Mouse (Mus musculus) stomach, embryonic 14.5 days (tissue): Measurements from ENCODE around the gene Ankrd33. TPM values are rescaled to one million over a fixed set of nuclear protein-coding genes. Genes with fewer than 3 reads are reported as not detected.

Experiments
- ATAC-seq: fragments of 200-750 bp; cut with Nextera tagmentation; 2 replicates; pipeline ENCODE4 v1.8.0; 2017; ENCODE audit warnings: low read depth, moderate TSS enrichment; ENCODE audit not compliant: insufficient number of reproducible peaks, insufficient read depth, low FRiP score
- H3K27ac ChIP-seq: fragments of 300-500 bp; sonication (generic); 2 replicates; pipeline ENCODE4 v1.5.1; 2014; ENCODE audit warnings: mild to moderate bottlenecking, low read length, moderate library complexity, mixed read lengths
- H3K27me3 ChIP-seq: fragments of 300-500 bp; sonication (generic); 2 replicates; pipeline ENCODE4 v1.6.1; 2014; ENCODE audit warnings: low read length, control low read depth, mixed read lengths; ENCODE audit not compliant: control insufficient read depth, insufficient read depth
- H3K36me3 ChIP-seq: fragments of 300-500 bp; sonication (generic); 2 replicates; pipeline ENCODE4 v1.6.1; 2014; ENCODE audit warnings: mild to moderate bottlenecking, control low read depth, low read length, moderate library complexity, mixed read lengths; ENCODE audit not compliant: control insufficient read depth, insufficient read depth
- H3K4me1 ChIP-seq: fragments of 300-500 bp; sonication (generic); 2 replicates; pipeline ENCODE4 v1.6.1; 2014; ENCODE audit warnings: low read length, control low read depth, mixed read lengths; ENCODE audit not compliant: control insufficient read depth, insufficient read depth
- H3K4me2 ChIP-seq: fragments of 300-500 bp; sonication (generic); replicated peaks from 2 replicates; pipeline ENCODE4 v1.6.1; 2014; ENCODE audit warnings: low read depth, low read length, control low read depth
- H3K4me3 ChIP-seq: fragments of 300-500 bp; sonication (generic); 2 replicates; pipeline ENCODE4 v1.5.1; 2014; ENCODE audit warnings: low read depth, low read length, control low read depth
- H3K9ac ChIP-seq: fragments of 300-500 bp; sonication (generic); replicated peaks from 2 replicates; pipeline ENCODE4 v1.6.1; 2014; ENCODE audit warnings: low read depth, mild to moderate bottlenecking, control low read depth, low read length, moderate library complexity, mixed read lengths
- H3K9me3 ChIP-seq: fragments of 300-500 bp; sonication (generic); 2 replicates; pipeline ENCODE4 v1.6.1; 2016; ENCODE audit warnings: low read depth, low read length, control low read depth; ENCODE audit not compliant: control insufficient read depth
- WGBS: fragments of 180-500 bp; shearing (Covaris S2); extraction: QIAGEN DNeasy Blood & Tissue Kit; methylation state at CpG from one replicate; pipeline ENCODE4 v1.1.7; 2014; 5-methylcytosine and 5-hydroxymethylcytosine counted together
- polyA plus RNA-seq: library from polyadenylated mRNA; unstranded; fragments of >200 nt; fragmentation: Nextera tagmentation; extraction: Ambion mirVana; gene quantifications from 2 replicates; pipeline ENCODE4 v1.2.1, GENCODE M21; 2014

The Ankrd33 gene
- polyA plus RNA-seq, 1 experiment from 2014 or later = not detected

DNA sequence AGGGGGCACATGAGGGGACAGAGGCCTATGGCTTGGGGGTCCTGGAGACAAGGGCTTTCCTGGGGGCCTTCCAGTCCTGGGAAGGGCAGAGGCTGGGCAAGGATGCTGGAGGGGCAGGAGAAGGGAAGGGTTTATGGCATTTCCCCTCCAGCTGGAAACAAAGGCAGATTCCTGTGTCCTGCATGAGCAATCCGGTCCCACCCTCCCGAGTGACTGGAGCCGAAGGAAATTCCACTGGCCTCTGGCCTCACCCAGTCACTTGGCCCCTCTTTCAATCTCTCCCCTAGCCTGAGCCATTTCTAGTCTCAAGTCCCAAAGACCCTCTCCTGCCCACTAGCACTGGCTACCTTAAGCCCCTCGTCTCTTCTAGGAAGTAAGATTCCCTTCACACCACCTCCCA lies 7.6 kb downstream of the Ankrd33 start:
- Histone ChIP-seq H3K4me1 (peaks cover 19% of the 10 kb centered on the region), H3K9ac (no peak overlapping the region), H3K36me3 (no peaks in the 10 kb centered on the region), H3K9me3 (no peaks in the 10 kb centered on the region), H3K4me2 (no peak overlapping the region), H3K4me3 (no peak overlapping the region), H3K27ac (no peak overlapping the region), H3K27me3 (no peaks in the 10 kb centered on the region)
- ATAC-seq = no peak
- 58% methylated on average over 4 of the region's 4 CpGs for WGBS

- Histone ChIP-seq H3K9me3 (no peaks in the 10 kb centered on the region), H3K4me2 (no peak overlapping the region), H3K9ac (no peak overlapping the region), H3K4me3 (no peak overlapping the region), H3K4me1 (peaks cover 21% of the 10 kb centered on the region), H3K27ac (no peak overlapping the region), H3K27me3 (no peaks in the 10 kb centered on the region), H3K36me3 (no peaks in the 10 kb centered on the region)
- ATAC-seq = no peak
- WGBS = 87% methylated on average over 6 of the region's 6 CpGs
These were observed 10.0 kb downstream of the Ankrd33 start for GRCm38 (mm10) chr15:101125561-101125960.

GRCm38 (mm10) chr15:101126876-101127544 lies 11.5 kb downstream of the Ankrd33 start:
- no peaks in the 10 kb centered on the region for H3K9me3 ChIP-seq
- peak overlapping the region; percentile 71 for H3K27ac ChIP-seq
- no peak overlapping the region for H3K9ac ChIP-seq
- peak; percentile 54; the same call in 1 of the 2 replicates for ATAC-seq
- no peak overlapping the region for H3K4me2 ChIP-seq
- H3K36me3 ChIP-seq = no peaks in the 10 kb centered on the region
- no peaks in the 10 kb centered on the region for H3K27me3 ChIP-seq
- H3K4me3 ChIP-seq = no peak overlapping the region
- peaks cover 30% of the 10 kb centered on the region for H3K4me1 ChIP-seq
- WGBS = 65% methylated on average over 12 of the region's 12 CpGs

DNA sequence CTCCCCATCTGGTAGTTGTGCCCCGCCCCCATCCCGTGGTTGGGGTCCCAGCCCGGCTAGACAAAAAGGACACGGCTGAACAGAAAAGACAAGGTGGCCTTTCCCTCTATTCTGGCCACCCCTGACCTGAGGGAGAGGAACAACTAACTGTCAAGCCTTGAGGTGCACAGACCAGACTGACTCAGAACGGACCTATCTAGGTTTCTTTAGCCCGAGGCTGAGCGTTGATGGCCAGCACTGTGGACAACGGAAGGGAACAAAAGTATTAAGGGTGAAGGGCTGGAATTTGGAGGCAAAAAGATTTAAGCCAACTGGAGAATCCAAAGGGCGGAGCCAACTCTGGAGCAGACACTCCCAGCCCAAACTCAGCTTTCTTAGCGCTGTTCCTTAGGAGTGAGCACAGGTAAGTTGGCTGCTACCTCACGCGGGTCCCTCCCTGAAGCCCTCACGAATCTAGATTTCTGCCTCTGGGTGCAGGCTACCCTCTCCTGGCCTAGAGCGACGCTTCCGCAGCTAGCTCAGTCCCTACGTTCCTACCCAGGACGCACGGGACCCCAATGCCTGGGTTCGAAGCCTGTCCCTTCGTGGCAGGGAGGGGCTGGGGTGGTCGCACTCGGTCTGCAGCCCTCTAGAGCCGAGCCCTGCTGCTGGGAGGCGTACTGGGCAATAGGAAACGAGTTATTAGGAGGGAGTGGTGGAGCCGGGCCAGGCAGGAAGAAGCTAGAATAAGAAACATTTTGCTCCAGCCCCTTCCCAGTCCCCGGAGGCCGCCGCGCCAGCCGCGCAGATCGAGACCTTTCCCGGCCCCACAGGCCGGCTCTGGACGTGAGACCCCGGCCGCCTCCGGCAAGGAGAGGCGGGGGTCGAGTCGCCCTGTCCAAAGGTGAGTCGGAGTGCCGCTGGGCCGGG lies 12.9 kb downstream of the Ankrd33 start, which contains the start of gene Acvrl1:
TSS of gene Acvrl1 (plus strand) at position 342 of the 909 bp plus-strand sequence.
- 5% methylated on average over 46 of the region's 46 CpGs for WGBS

DNA sequence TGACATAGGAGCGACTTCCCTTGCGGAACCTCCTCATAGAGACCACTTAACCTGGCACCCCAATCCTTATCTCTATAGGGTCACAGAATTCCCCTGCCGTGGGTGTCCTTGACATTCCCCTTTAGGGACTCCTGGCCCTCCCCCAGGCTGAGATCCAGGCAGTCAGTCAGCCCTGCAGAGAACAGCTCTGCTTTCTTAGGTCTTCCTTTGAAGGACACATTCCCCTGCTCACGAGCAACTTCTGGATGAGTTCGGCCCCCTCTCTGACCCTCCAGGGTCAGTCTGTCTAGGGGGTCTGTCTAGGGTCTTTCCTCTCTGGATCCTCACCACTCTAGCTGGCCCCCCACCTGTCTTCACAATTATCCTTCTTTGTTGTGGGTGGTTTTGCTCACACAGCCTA lies 13.9 kb downstream of the Ankrd33 start:
- no peaks in the 10 kb centered on the region for H3K9me3 ChIP-seq
- ATAC-seq = no peak
- 38% methylated on average over 5 of the region's 5 CpGs for WGBS
- no peak overlapping the region for H3K27ac ChIP-seq
- peak overlapping the region; percentile 72 for H3K4me2 ChIP-seq
- H3K27me3 ChIP-seq = no peaks in the 10 kb centered on the region
- no peaks in the 10 kb centered on the region for H3K36me3 ChIP-seq
- H3K9ac ChIP-seq = no peak overlapping the region
- peaks cover 49% of the 10 kb centered on the region for H3K4me1 ChIP-seq
- peak overlapping the region; percentile 41 for H3K4me3 ChIP-seq

More for the DNA sequence above, 12.9 kb downstream of the Ankrd33 start, which contains the start of gene Acvrl1:
- Histone ChIP-seq H3K4me2 (peak within 1 kb of the TSS; percentile 72), H3K36me3 (no peaks in the 10 kb centered on the region), H3K9me3 (no peaks in the 10 kb centered on the region), H3K27ac (peak within 1 kb of the TSS; percentile 49; the same call in 1 of the 2 replicates), H3K9ac (peak within 1 kb of the TSS; percentile 51), H3K27me3 (no peaks in the 10 kb centered on the region), H3K4me3 (peak within 1 kb of the TSS; percentile 41), H3K4me1 (peaks cover 40% of the 10 kb centered on the region)
- no peak for ATAC-seq

DNA sequence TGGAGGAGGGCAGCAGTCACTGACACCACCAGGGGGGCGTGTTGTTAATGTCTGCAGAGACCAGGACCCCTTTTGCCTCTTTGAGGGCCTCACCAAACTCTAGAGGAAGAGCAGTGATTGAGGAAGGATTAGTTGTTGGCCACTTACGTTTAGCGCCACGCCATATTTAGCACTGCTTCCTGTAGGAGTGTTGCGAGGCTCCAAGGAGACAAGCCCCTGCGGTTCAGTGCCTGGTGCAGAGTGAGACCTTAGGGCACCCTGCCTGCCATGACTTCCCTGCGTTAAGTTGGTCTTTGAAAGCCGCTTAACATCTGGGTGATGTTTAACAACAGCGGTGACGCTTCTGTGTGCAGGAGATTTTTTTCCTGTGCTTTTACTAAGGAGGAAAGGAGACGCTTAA lies 15.9 kb downstream of the Ankrd33 start:
- H3K4me2 ChIP-seq = peak overlapping the region; percentile 6; the same call in 1 of the 2 replicates
- no peak overlapping the region for H3K4me3 ChIP-seq
- H3K4me1 ChIP-seq = peaks cover 45% of the 10 kb centered on the region
- H3K9me3 ChIP-seq = no peaks in the 10 kb centered on the region
- 0 out of 2 replicates have a peak overlapping the region, but pooled peaks have one; percentile 2 for H3K27ac ChIP-seq
- no peaks in the 10 kb centered on the region for H3K27me3 ChIP-seq
- no peak overlapping the region for H3K9ac ChIP-seq
- no peaks in the 10 kb centered on the region; the same call in 1 of the 2 replicates for H3K36me3 ChIP-seq
- 17% methylated on average over 11 of the region's 11 CpGs for WGBS
- no peak for ATAC-seq

GRCm38 (mm10) chr15:101132041-101132440 lies 16.5 kb downstream of the Ankrd33 start:
- Histone ChIP-seq H3K36me3 (no peaks in the 10 kb centered on the region; the same call in 1 of the 2 replicates), H3K27ac (peak overlapping the region; percentile 2; the same call in 1 of the 2 replicates), H3K9ac (no peak overlapping the region), H3K4me3 (no peak overlapping the region), H3K9me3 (no peaks in the 10 kb centered on the region), H3K4me1 (peaks cover 44% of the 10 kb centered on the region), H3K4me2 (peak overlapping the region; percentile 6; the same call in 1 of the 2 replicates), H3K27me3 (no peaks in the 10 kb centered on the region)
- no peak for ATAC-seq
- WGBS = 52% methylated on average over 6 of the region's 6 CpGs

GRCm38 (mm10) chr15:101132761-101133160 lies 17.2 kb downstream of the Ankrd33 start:
- 69% methylated on average over 6 of the region's 6 CpGs for whole genome bisulfite sequencing

More at GRCm38 (mm10) chr15:101132761-101133160, 17.2 kb downstream of the Ankrd33 start:
- peak overlapping the region; percentile 81; the same call in 1 of the 2 replicates for H3K27ac ChIP-seq
- no peak for ATAC-seq
- H3K9ac ChIP-seq = no peak overlapping the region
- no peak overlapping the region for H3K4me2 ChIP-seq
- no peaks in the 10 kb centered on the region for H3K27me3 ChIP-seq
- H3K36me3 ChIP-seq = no peaks in the 10 kb centered on the region; the same call in 1 of the 2 replicates
- no peaks in the 10 kb centered on the region for H3K9me3 ChIP-seq
- H3K4me1 ChIP-seq = peaks cover 40% of the 10 kb centered on the region
- no peak overlapping the region for H3K4me3 ChIP-seq
